Mouse (Mus musculus): ENCODE results near the gene Nacc2.

DNA sequence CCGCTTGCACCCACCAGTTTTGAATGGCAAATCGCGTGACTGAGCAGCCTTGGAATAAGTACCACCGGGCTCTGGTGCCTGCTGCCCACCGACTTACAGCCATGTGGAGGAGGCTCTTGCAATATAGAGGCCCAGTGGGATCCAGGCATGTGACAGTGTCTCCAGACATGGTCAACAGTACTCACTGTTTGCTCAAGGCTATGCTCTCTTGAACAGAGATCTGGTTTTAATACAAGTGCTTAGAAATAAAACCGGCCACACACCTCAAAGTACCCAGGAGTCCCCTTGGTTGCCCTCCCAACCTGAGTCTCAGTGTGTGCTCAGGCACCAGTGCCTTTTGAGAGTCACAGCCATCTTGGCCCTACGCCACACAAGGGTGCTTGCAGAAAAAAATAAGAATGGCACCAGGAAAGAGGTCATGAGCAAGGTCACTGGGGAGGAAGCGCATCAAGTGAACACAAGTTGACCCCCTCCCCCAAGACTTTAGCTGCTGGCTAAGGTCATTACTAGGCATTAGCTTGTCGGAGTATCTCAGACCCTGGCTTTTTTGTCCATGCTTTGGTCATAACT is at the start of gene Nacc2:
- no peak for TF ChIP-seq POLR2A (IDR thresholded peaks at IDR 0.05; ENCODE audit: low read depth, low read length)
- no peak for TF ChIP-seq CTCF (conservative IDR thresholded peaks at IDR 0.05; ENCODE audit: insufficient read depth, insufficient read length, low read depth, low read length)
